Mouse (Mus musculus) MEL (cell line): ENCODE measurements around the gene Shld2. TPM values are rescaled to one million over a fixed set of nuclear protein-coding genes. Genes with fewer than 3 reads are reported as not detected.

Source experiments
- DNase-seq: peaks from one replicate; pipeline ENCODE4 v3.0.0; 2011; ENCODE audit warnings: low read depth, low spot score
- H3K27ac ChIP-seq: 2 replicates; pipeline ENCODE4 v1.5.1; 2012; ENCODE audit warnings: low read depth, mild to moderate bottlenecking, control low read depth, low read length, moderate library complexity; ENCODE audit not compliant: control insufficient read depth
- H3K27me3 ChIP-seq, 2 experiments: fragments of 150-350 bp in 1 of 2; sonication (generic) in 1 of 2; 2 replicates each; pipeline ENCODE4 v1.6.1; 2012; ENCODE audit warnings: low read length in 2 of 2, mild to moderate bottlenecking in 2 of 2, improper control_type of control experiment in 1 of 2, moderate library complexity in 1 of 2; ENCODE audit not compliant: insufficient read depth in 2 of 2, control insufficient read depth in 1 of 2
- H3K36me3 ChIP-seq, 2 experiments: 2 replicates each; pipeline ENCODE4 v1.6.1; 2012 to 2014; ENCODE audit warnings: low read length in 2 of 2, improper control_type of control experiment in 1 of 2, inconsistent platforms in 1 of 2, mild to moderate bottlenecking in 1 of 2; ENCODE audit not compliant: insufficient read depth in 2 of 2, control insufficient read depth in 1 of 2
- H3K4me1 ChIP-seq, 2 experiments: fragments of 150-350 bp in 1 of 2; sonication (generic) in 1 of 2; 2 replicates each; pipeline ENCODE4 v1.6.1; 2012; ENCODE audit warnings: low read length in 2 of 2, improper control_type of control experiment in 1 of 2, mild to moderate bottlenecking in 1 of 2; ENCODE audit not compliant: insufficient read depth in 2 of 2, control insufficient read depth in 1 of 2
- H3K4me3 ChIP-seq, 2 experiments: fragments of 150-350 bp in 1 of 2; sonication (generic) in 1 of 2; 2 replicates each; pipeline ENCODE4 v1.5.1; 2012; ENCODE audit warnings: low read depth in 2 of 2, low read length in 2 of 2, mild to moderate bottlenecking in 2 of 2, moderate library complexity in 2 of 2, control low read depth in 1 of 2, improper control_type of control experiment in 1 of 2; ENCODE audit not compliant: control insufficient read depth in 1 of 2, insufficient read depth in 1 of 2
- H3K79me2 ChIP-seq: 2 replicates; pipeline ENCODE4 v1.6.1; 2012; ENCODE audit warnings: mild to moderate bottlenecking, low read length, moderate library complexity; ENCODE audit not compliant: control insufficient read depth, poor library complexity, insufficient read depth
- H3K9ac ChIP-seq: 2 replicates; pipeline ENCODE4 v1.6.1; 2012; ENCODE audit warnings: low read depth, mild to moderate bottlenecking, control low read depth, low read length, moderate library complexity; ENCODE audit not compliant: control insufficient read depth, poor library complexity, severe bottlenecking
- H3K9me3 ChIP-seq: fragments of 150-350 bp; sonication (generic); replicated peaks from 2 replicates; pipeline ENCODE4 v1.6.1; 2012; ENCODE audit warnings: mild to moderate bottlenecking, low read length, improper control_type of control experiment, moderate library complexity; ENCODE audit not compliant: insufficient read depth
- BHLHE40 ChIP-seq: IDR thresholded peaks from 2 replicates; pipeline ENCODE4 v1.6.1; 2012; ENCODE audit warnings: low read depth, mild to moderate bottlenecking, inconsistent platforms, low read length, improper control_type of control experiment, borderline replicate concordance
- CTCF ChIP-seq, 3 experiments: IDR thresholded peaks in 2 of 3; conservative IDR thresholded peaks in 1 of 3; 2 replicates each; pipeline ENCODE4 v1.5.1; 2011 to 2012; ENCODE audit warnings: low read length in 3 of 3, low read depth in 2 of 3, mild to moderate bottlenecking in 2 of 3, improper control_type of control experiment in 1 of 3, inconsistent platforms in 1 of 3, mixed read lengths in 1 of 3, moderate library complexity in 1 of 3; ENCODE audit not compliant: control insufficient read depth in 1 of 3, insufficient read depth in 1 of 3, poor library complexity in 1 of 3, severe bottlenecking in 1 of 3
- EP300 ChIP-seq, 2 experiments: IDR thresholded peaks; 2 replicates each; pipeline ENCODE4 v1.6.1; 2011; ENCODE audit warnings: improper control_type of control experiment in 2 of 2, low read length in 2 of 2, low read depth in 1 of 2, mild to moderate bottlenecking in 1 of 2
- GABPA ChIP-seq: IDR thresholded peaks from 2 replicates; pipeline ENCODE4 v1.6.1; 2012; ENCODE audit warnings: low read depth, mild to moderate bottlenecking, inconsistent platforms, low read length, improper control_type of control experiment, moderate library complexity
- GATA1 ChIP-seq: IDR thresholded peaks from 2 replicates; pipeline ENCODE4 v1.6.1; 2011; ENCODE audit warnings: low read depth, low read length, improper control_type of control experiment
- HCFC1 ChIP-seq: IDR thresholded peaks from 2 replicates; pipeline ENCODE4 v1.6.1; 2012; ENCODE audit warnings: low read depth, mild to moderate bottlenecking, inconsistent platforms, low read length, improper control_type of control experiment, moderate library complexity
- JUND ChIP-seq: IDR thresholded peaks from 2 replicates; pipeline ENCODE4 v1.6.1; 2011; ENCODE audit warnings: low read depth, mild to moderate bottlenecking, improper control_type of control experiment, low read length
- KAT2A ChIP-seq: conservative IDR thresholded peaks from 2 replicates; pipeline ENCODE4 v1.6.1; 2012; ENCODE audit warnings: low read depth, low read length, improper control_type of control experiment, inconsistent platforms
- MAX ChIP-seq: IDR thresholded peaks from 2 replicates; pipeline ENCODE4 v1.6.1; 2011; ENCODE audit warnings: low read length, improper control_type of control experiment
- MAZ ChIP-seq: IDR thresholded peaks from 2 replicates; pipeline ENCODE4 v1.6.1; 2012; ENCODE audit warnings: low read depth, mild to moderate bottlenecking, inconsistent platforms, low read length, improper control_type of control experiment
- MXI1 ChIP-seq: IDR thresholded peaks from 2 replicates; pipeline ENCODE4 v1.6.1; 2011; ENCODE audit warnings: mild to moderate bottlenecking, low read depth, low read length, improper control_type of control experiment
- MYB ChIP-seq: IDR thresholded peaks from 2 replicates; pipeline ENCODE4 v1.6.1; 2011; ENCODE audit warnings: mild to moderate bottlenecking, low read depth, low read length, improper control_type of control experiment
- MYC ChIP-seq: IDR thresholded peaks from 2 replicates; pipeline ENCODE4 v1.6.1; 2011; ENCODE audit warnings: low read depth, mild to moderate bottlenecking, low read length, improper control_type of control experiment, moderate library complexity
- POLR2A ChIP-seq, 2 experiments: IDR thresholded peaks; 2 replicates each; pipeline ENCODE4 v1.6.1; 2011 to 2012; ENCODE audit warnings: low read length in 2 of 2, mild to moderate bottlenecking in 2 of 2, control low read depth in 1 of 2, improper control_type of control experiment in 1 of 2, low read depth in 1 of 2, moderate library complexity in 1 of 2; ENCODE audit not compliant: control insufficient read depth in 1 of 2, insufficient read depth in 1 of 2, poor library complexity in 1 of 2
- RAD21 ChIP-seq: IDR thresholded peaks from 2 replicates; pipeline ENCODE4 v1.6.1; 2011; ENCODE audit warnings: mild to moderate bottlenecking, low read depth, low read length, improper control_type of control experiment
- RCOR1 ChIP-seq: IDR thresholded peaks from 2 replicates; pipeline ENCODE4 v1.6.1; 2012; ENCODE audit warnings: low read depth, mild to moderate bottlenecking, inconsistent platforms, low read length, improper control_type of control experiment
- SIN3A ChIP-seq: IDR thresholded peaks from 2 replicates; pipeline ENCODE4 v1.6.1; 2012; ENCODE audit warnings: low read length, improper control_type of control experiment, inconsistent platforms
- SMC3 ChIP-seq: IDR thresholded peaks from 2 replicates; pipeline ENCODE4 v1.6.1; 2011; ENCODE audit warnings: low read depth, low read length, improper control_type of control experiment
- TCF12 ChIP-seq: IDR thresholded peaks from 2 replicates; pipeline ENCODE4 v1.6.1; 2014; ENCODE audit warnings: low read depth, mild to moderate bottlenecking, inconsistent platforms, low read length, improper control_type of control experiment, moderate library complexity
- USF1 ChIP-seq: IDR thresholded peaks from 2 replicates; pipeline ENCODE4 v1.6.1; 2014; ENCODE audit warnings: low read depth, mild to moderate bottlenecking, inconsistent platforms, low read length, improper control_type of control experiment, moderate library complexity
- USF2 ChIP-seq, 2 experiments: IDR thresholded peaks; 2 replicates each; pipeline ENCODE4 v1.6.1; 2011 to 2012; ENCODE audit warnings: improper control_type of control experiment in 2 of 2, low read length in 2 of 2, borderline replicate concordance in 1 of 2, inconsistent platforms in 1 of 2, low read depth in 1 of 2, mild to moderate bottlenecking in 1 of 2; ENCODE audit not compliant: insufficient read depth in 1 of 2
- ZC3H11A ChIP-seq: IDR thresholded peaks from 2 replicates; pipeline ENCODE4 v1.6.1; 2012; ENCODE audit warnings: low read depth, mild to moderate bottlenecking, inconsistent platforms, low read length, improper control_type of control experiment
- polyA plus RNA-seq, 2 experiments: library from polyadenylated mRNA; stranded (reverse) in 1 of 2; unstranded in 1 of 2; fragments of >175 nt in 1 of 2; fragments of >200 nt in 1 of 2; gene quantifications; 2 replicates each; pipeline versions ENCODE4 v1.2.1 to v1.2.4; 2012; ENCODE audit warnings: low replicate concordance in 2 of 2, low read depth in 1 of 2; ENCODE audit not compliant: insufficient read length in 2 of 2, insufficient read depth in 1 of 2, missing spikeins in 1 of 2
- total RNA-seq: library from RNA; depleted of rRNA; stranded (reverse); fragments of 300-350 nt; gene quantifications from 2 replicates; pipeline ENCODE4 v1.2.3, GENCODE M21; 2012

Gene Shld2
- total and polyA plus RNA-seq, 3 experiments = 7.0 to 7.9 TPM; not detected in 1

DNA sequence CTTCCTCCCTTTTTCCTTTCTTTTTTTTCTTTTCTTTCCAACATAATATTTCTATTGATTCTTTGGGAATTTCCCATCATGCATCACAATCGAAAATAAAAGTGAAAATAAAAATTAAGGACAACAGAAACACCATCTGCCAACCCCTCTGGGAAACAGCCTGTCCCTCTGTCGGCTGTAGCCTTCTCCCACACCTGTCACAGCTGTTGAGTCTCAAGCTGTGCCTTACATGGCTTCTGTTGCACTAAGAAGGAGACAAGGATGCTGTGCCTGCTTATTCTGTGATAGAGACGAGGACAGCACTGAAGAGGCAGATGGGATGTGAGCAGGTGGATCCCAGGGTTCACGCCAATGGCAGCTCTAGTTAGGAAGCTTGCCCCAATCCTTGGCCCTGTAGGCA, 101.2 kb downstream of the Shld2 start:
- Histone ChIP-seq H3K79me2 (no peaks in the 10 kb centered on the region), H3K4me3 (no peak overlapping the region), H3K9me3 (no peaks in the 10 kb centered on the region), H3K9ac (no peak overlapping the region), H3K27ac (no peak overlapping the region), H3K36me3 (no peaks in the 10 kb centered on the region), H3K27me3 (peaks cover 0 to 1% of the 10 kb centered on the region in 2 experiments; a peak in 1 of 4 replicates), H3K4me1 (no peaks in the 10 kb centered on the region)
- TF ChIP-seq HCFC1 (no peak), RCOR1 (no peak), RAD21 (no peak), MYB (no peak), KAT2A (no peak), MAZ (no peak), BHLHE40 (no peak), EP300 (IDR thresholded peaks at IDR 0.05; ENCODE audit: low read depth in 1 of 2, low read length in 2 of 2) (no peak), MXI1 (no peak), USF1 (no peak), JUND (no peak), GATA1 (no peak), USF2 (IDR thresholded peaks at IDR 0.05; ENCODE audit: borderline replicate concordance in 1 of 2, insufficient read depth in 1 of 2, low read depth in 1 of 2, low read length in 2 of 2) (no peak), ZC3H11A (no peak), MAX (no peak), MYC (no peak), SIN3A (no peak), TCF12 (no peak)
- no peak for DNase-seq

DNA sequence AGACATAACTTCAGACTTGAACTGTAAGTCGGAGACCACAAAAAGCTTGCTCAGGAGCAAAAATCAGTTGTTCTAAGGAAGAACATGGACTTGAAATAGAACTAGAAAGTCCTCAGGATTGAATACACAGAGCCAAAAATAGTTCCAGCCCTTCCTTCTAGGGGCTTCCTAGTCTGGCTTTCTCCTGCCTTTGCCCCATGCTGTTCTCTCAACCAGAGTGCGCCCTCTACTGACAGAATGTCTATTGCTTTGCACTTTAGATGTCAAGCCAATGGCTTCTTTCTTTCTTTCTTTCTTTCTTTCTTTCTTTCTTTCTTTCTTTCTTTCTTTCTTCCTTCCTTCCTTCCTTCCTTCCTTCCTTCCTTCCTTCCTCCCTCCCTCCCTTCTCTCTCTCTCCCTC, 101.6 kb downstream of the Shld2 start:
- no peak overlapping the region for H3K27ac ChIP-seq
- H3K9ac ChIP-seq = no peak overlapping the region
- no peaks in the 10 kb centered on the region for H3K79me2 ChIP-seq
- peaks cover 0 to 1% of the 10 kb centered on the region in 2 experiments; a peak in 1 of 4 replicates for H3K27me3 ChIP-seq
- H3K4me1 ChIP-seq = no peaks in the 10 kb centered on the region
- H3K4me3 ChIP-seq = no peak overlapping the region
- no peaks in the 10 kb centered on the region for H3K9me3 ChIP-seq
- no peaks in the 10 kb centered on the region for H3K36me3 ChIP-seq
- TF ChIP-seq RAD21 (peak; percentile 42), SMC3 (peak; percentile 47), MXI1 (no peak), ZC3H11A (peak; percentile 30; the same call in 1 of the 2 replicates), POLR2A (IDR thresholded peaks at IDR 0.05; ENCODE audit: control insufficient read depth in 1 of 2, insufficient read depth in 1 of 2, low read depth in 1 of 2, low read length in 2 of 2, poor library complexity in 1 of 2) (no peak), CTCF (IDR thresholded peaks at IDR 0.05 in 2 of 3, conservative IDR thresholded peaks at IDR 0.05 in 1 of 3; ENCODE audit: control insufficient read depth in 1 of 3, insufficient read depth in 1 of 3, low read depth in 2 of 3, low read length in 3 of 3, poor library complexity in 1 of 3, severe bottlenecking in 1 of 3) (peak; percentile 56 to 68 (median 60)), JUND (no peak), GABPA (no peak)
- peak; percentile 41 for DNase-seq
